Mouse (Mus musculus): Measurements from ENCODE around the gene Btrc.

DNA sequence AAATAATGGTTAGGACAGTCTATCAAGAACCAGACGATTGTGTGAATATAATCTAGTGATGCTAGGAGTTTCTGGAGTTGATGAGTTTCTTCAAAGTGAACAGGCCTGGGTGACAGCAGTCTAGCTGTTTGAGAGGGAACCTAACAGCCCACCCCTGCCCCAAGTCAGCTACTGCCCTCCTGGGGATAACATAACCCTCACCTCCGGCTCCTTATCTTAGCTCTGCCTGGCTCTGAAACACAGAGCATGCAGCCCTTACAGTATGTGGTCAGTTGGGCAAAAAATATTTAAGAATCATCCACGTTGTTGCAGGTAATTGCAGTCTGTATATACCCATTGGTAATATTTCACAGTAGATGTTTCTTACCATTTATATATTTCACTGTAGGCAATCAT lies 123.5 kb downstream of the Btrc start:
- TF ChIP-seq CTCF (IDR thresholded peaks at IDR 0.05; ENCODE audit: borderline replicate concordance, insufficient read depth, low read depth, low read length), result no peak
- TF ChIP-seq POLR2A (IDR thresholded peaks at IDR 0.05; ENCODE audit: borderline replicate concordance, insufficient read depth, low read length), result no peak

All from cerebellum, adult 2 months (tissue).